Mouse (Mus musculus) retina, postnatal 7 days (tissue): ENCODE results near the gene Alk.
A peak's percentile ranks its signal among the peaks of the same experiment; 100 is the strongest.

Experiments
- DNase-seq: peaks from one replicate; pipeline ENCODE4 v3.0.0-alpha.2; 2012; ENCODE audit warnings: low read depth, low spot score

The Alk gene

DNA sequence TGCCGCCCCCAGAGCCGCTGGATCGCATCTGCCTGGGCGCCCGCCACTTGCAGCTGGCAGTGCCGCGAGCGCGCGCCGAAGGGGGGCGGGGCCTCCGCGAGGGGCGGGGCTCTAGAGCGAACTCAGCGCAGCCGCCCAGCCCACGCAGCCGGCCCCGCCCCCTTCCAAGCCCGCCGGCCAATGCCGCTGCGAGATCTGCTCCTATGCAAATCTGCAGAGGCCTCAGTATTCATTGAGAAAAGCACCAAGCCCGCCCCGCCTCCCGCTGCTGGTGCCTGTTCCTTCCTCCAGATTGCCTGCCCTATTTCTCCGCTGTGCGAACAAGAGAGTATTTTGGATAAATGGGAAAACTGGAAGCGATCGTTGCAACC lies at the start of gene Alk:
Gene Alk (minus strand): TSS at position 18 of the 371 bp plus-strand sequence.
- peak; percentile 89 for DNase-seq

DNA sequence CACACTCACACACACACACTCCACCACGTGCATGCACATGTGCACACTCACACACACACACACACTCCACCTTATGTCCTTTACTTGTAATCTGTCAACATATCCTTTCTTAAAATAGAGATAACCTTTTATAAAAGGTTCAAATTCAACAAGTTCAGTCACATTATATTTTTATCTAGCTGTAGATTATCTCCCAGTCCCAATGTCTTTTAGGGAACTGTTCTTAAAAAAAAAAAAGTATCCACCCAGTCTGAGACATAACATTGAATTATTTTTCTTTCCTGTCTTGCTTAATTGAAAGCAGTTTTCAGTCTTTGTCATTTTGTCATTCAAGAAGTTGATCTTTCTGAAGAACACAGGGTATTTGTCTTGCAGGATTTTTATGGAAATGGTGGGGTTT lies 48.4 kb upstream of the Alk start:
- DNase-seq, result no peak

DNA sequence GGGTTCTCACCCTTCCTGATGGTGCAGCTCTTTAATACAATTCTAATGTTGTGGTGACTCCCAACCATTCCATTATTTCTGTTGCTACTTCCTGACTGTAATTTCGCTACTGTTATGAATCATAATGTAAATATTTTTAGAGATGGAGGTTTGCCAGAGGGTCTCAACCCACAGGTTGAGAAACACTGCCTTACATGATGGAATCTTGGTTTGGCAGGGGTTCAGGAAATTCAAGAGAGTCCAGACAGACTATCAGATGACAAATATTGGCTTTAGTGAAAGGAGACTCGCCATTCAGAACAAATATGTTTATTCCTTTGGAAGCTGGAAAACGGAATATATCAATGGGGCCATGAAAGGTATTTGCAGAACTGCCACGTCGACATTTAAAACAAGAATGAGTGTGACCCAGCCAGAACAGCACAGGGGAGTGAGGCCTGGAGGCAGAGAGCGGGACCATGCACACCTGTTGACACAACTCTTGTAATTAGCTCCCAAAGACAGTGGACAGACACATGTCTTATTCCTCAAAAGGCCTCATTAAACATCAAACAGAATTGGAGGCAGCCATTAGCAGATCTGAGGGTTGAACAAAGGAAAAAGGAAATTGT lies 44.3 kb upstream of the Alk start:
- no peak for DNase-seq

DNA sequence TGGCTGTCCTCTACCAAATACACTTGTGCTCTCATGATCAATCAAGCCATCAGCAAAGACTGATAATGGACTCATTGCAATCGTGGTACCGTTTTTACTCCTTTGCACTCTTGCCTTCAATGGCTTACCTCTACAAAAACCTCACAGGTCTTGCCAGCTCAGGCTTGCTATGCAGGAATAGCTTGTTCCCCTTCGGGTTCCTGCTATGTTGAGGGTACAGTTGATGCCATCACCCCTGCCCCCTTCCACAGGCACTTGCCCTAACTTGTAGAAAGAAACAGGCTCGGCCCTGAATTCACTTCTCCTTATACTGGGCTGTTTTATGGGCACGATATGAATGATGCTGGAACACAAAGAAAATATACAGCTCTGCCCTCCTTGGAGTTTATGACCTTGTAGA lies 41.7 kb upstream of the Alk start:
- DNase-seq, result no peak

DNA sequence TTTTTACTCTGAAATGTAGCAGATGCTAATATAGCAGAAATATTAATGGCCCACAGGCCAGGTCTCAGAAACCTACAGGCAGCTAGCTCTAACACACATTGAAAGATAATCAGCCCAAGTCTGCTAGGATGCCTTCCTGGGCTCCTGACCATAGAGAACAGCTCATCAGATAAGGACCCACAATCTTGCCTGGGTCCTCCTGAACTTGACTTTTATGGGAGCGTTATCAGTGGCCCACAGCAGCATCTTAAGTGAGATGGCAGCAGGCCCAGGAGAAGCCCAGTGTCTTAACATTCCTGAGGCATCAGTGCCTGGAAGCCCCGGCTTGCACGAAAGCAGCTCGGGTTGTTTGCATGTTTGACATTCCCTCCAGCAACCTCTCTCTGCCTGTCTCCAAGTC lies 35.7 kb upstream of the Alk start:
- DNase-seq, result no peak

DNA sequence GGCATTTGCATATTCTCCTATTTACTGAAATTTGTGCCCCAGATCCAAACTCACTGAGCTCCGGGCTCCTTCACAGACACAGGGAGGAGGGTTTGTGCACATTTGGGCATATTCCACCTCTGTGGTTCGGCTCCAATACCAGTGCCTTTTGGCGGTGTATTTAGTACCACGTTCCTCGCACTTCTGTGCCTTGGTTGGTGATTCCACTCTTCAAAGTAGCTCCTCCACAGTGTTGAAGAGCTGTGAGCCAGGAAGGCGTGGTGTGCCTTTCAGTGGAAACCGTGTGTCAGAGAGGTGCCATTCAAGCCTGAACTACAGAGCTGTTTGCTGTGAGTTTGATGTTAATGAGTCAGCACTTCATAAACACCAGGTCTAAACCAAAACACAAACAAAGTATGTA lies 35.0 kb upstream of the Alk start:
- DNase-seq, result no peak

DNA sequence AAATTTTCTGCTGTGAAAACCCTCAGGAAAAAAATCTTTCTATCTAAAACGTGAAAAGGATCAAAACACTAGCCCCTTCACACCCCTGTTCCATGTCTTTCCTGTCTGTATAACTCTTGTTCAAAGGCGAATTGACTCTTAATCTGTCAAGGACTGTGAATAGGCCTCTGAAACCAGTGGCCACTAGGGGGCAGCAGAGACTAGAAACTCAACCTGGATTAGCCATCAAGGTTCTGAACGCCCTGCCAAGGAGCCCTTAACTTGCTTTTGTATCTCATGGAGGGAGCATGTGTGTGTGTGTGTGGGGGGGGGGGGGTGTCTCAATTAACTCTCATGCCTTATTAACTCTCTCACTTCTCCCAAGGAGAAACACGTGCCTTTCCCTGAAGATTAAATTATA lies 1.8 kb upstream of the Alk start:
- peak; percentile 80 for DNase-seq

DNA sequence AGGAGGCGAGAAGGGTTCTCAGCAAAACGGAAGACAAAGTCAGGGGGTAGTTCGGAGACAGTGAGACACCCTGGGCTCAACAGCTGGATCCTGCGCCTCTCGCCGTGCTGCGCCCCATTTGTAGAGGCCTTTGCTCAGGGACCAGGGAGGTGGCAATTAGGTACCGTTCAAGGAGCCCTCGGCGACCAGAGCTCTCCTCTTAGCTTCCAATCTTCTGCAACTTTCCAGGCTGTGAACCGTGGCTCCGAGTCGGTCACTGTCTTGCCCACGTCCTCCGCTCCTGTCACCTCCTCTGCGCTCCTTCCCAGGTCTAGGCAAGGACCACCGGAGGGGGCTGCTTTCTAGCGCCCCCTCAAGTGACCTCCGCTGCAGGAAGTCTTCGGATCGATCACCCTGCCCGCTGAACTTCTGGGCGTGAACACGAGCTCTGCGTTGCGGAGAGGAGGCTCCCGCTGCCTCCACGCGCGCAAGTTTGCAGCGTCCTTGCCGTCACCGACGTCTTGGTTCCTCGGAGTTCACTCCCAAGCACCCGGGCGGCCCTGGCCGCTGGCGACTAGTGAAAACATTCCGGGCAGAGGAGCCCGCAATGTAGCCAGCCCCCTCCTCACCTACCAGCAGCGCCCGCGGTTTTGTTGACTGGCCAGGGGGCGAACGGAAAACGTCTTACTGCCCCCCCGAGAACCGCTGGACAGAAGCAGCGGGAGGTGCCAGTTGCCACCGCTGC lies 379 bp downstream of the Alk start:
- DNase-seq, result no peak

DNA sequence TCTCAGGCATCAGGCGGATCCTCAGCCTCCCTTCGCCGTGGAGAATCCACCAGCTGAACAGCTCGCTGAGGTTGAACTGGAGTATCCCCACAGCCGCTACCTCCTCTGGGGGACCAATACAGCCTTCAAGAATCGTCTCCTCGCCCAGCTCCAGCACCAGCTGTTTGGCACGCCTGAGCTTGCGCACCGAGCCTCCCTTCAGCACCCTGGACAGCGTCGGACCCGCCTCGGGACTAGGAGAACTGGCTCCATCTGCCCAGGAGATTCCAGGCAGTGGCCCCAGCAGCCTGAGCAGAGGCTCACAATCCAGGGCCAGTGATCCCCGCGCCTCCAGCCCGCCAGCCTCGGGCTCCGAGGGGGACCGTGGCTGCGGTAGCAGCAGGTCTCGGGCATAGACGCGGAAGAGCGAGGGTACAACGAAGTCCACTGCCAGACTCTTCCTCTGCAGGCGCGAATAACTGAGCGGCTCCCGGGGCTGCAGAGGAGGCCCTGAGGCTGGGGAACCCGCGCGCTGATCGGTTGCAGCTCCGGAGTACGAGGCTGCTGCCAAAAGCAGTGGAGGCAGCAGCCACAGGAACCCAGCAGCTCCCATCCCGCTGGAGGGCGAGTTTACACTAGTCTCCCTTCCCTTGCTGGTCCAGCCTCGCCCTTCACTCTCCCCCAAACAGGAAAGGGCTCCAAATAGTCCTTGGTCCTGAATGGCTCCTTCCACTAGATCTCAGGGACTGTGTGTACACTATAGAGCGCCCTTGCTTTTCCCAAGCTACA lies 1.1 kb downstream of the Alk start:
- peak; percentile 34 for DNase-seq

DNA sequence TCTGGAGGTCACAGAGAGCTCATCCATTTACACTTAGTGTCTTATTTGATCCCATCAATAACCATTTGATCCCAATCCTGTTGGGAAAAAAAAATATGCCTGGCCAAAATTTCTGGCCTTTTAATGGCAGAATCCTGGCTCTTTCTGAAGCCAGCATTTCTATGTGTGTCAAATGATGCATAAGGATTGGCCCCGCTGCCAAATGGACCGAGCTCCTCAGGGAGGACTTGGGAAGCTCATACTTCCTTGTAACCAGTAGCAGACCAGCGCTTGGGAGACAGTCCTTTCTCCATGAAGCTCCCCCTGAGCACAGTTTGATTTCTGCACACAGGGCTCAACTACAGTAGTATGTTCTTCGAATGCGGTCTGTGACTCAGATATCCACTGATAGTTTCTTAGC lies 3.6 kb downstream of the Alk start:
- DNase-seq, result no peak

DNA sequence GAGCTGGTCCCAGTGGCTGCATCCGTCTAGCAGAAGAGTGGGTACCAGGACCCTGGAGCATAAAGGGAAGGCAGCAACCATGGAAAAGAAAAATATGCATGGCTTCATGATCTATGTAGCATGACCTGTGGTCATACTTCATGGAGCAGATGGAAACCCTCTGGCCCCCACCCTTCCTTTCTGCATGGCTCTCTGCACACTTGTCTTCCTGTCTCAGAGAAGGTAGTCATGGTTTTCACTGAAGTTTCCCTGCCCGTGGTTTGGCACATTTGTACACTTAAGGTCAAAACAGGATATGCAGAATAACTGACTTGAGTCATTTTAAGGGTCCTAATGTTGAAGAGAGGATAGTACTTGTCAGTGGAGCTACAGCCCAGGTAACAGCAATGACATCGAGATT lies 16.8 kb downstream of the Alk start:
- no peak for DNase-seq

DNA sequence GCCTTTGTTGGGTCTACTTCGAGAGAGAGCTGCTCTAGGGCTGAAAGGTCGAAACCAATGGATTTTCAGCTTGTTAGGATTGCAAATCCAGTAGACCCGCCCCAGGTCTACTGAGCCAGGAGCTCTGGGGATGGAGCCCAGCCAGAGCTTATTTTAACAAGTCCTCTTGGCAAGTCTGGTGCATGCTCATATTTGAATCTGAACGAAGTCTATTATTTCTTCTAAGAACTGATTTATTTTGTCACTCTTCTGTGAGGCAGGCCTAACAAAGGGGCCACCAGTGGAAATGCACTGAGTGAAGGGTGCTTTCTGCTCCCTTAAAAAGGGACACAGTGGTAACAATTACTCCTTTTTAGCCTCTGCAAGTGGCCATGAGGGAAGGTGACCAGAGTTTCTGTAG lies 24.3 kb downstream of the Alk start:
- DNase-seq, result no peak

DNA sequence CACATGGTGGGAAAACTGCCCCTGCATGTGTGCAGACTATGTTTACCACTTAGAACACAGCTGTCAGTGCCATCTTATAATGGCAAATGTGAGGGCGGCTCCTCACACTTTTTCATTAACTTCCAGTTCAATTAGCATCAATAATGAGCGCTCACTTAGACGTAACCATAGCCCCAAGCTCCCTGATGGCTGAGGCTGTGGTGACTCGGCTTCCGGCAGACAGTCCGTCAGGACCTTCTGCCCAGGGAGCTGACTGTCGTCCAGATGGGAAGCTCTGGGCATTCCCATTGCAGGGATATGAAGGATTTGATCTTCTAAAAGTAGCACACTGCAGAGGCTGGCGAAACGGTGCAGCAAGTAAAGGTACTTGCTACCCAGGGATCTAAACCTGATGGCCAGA lies 25.1 kb downstream of the Alk start:
- DNase-seq, result no peak

DNA sequence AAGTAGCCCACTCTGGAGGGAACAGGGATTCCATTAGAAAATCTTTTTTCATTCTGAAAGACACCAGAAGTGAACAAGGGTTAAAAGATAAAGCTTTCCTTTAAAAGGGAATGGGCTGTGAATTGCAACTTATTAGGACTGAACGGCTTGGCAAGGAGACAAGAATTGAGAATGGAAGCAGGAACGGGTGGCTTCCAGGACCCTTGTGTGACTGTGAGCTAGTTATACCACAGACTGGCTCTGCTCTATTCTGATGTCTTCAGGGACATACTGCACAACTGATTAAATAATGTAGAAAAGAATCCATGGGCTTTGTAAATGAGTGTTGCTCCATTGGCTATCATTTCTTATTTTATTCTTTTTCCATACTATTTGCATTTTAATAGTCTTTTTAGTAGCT lies 33.0 kb downstream of the Alk start:
- no peak for DNase-seq

DNA sequence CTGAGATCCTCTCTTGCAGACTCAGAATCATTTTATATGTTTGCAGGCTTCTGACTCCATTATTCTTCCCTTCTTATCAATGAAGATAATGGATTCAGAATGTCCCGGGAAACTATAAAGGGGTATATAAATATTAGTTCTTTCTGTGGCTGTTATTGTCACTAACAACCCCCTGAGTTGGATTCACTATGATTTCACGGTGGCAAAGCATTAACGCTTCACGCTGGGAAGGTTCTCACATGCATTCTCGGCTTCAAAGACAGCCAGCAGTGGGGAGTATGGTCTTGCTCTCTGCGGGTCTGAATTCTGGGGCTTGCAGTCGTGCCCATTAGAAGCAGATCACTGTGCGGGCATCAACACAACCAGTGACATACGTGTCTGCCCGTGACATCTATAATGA lies 34.9 kb downstream of the Alk start:
- DNase-seq, result no peak

DNA sequence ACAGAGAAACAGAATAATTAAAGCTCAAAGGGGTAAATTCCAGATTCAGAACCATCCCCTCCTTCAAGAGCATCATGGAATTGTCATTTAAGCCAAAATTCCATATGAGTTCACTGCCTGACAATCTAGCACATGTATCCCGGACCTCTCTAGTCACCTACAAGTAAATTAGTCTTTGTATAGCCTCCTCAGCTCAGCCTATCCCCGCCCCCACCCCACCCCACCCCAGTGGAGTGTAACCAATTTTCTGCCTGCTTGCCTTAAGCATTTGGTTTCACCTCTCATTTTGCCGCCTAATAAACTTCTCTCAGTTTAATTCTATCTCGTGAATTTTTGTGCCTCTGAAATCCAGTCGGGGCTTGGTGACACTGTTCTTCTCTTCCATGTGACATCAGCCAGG lies 41.0 kb downstream of the Alk start:
- no peak for DNase-seq

DNA sequence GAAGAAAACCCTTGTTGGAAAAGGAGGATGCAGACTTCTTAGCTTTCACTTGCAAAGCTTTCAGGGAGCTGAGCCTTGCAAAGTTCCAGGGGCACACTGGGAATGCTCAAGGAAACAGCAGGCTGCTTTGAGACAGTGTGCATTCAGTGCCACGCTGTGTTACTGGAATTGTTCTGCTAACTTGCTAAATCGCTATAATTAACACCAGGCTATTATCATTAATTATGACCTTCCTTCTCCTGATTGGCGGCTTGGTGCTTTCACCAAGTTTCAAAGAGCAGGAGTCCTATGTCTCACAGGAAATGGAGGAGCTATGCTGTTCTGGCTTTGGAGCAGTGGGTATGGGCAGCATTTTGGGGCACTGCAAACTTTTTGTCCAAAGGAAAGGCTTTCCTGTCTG lies 43.0 kb downstream of the Alk start:
- no peak for DNase-seq

DNA sequence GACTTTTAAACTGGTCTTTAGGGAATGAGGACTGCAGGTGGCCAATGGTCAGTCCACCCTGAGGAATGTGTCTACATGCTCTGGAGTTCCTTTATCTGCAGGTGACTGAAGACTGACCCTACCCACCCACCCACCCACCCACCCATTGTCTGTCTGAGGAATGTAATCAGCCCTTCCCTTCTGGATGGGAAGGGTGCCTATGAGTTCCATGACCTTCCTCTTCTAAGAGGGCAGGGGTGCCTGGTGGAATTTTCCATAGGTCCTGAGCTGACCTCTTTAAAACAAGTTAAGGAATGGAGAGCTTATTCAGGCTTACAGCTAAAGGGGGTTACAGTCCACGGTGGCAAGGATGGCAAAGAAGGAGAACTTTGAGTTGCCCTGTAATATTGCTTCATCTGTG lies 43.7 kb downstream of the Alk start:
- no peak for DNase-seq

DNA sequence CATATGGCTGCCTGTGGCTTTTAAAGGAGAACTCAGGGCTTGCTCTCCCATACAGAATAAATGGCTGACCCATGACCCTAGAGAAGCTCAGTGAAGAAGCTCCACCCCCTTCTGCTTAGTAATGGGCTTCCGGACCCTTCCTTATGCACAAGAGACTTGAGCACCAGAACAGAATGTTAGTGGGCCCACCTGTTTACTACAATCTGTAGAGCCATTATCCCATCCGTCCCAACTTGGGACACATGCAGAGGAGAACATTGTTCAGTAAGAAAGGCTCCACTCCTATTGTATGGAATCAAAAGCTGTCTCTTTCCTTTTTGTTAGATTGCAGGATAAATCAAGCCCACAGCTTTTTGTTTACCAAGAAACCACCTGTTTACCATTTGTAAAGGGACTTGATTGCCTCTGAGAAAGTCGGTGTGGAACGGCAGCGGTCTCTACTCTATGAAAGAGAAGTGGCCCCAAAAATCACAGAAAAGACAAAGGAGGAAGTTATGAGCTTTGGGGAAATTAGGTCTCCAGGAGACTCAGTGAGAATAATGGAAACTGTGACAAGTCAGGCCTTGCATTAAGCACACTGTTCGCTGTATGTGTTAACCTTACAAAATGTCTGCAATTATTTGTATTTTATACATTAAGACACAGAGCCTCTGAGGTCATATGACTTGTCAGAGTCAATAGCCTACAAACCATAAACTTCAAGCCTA lies 47.2 kb downstream of the Alk start:
- DNase-seq, result no peak

DNA sequence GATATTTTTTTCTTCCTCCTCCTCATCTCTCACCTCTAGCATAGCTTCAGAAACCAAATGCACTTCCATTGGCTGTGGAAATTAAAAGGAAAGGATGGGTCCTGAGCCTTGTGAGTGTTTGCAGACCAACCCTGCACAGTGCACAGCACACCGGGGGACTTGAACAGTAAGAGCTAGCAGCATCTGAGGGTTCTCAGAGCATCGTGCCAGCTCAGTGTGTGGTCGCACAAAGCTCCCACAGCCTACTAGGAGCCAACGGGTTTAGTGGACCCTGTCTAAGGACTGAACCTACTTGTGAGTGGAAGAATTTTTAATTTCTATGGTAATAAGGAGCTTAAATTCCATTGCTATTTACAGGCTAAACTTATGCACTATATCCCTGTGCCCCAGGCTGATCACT lies 58.2 kb downstream of the Alk start:
- DNase-seq, result no peak

DNA sequence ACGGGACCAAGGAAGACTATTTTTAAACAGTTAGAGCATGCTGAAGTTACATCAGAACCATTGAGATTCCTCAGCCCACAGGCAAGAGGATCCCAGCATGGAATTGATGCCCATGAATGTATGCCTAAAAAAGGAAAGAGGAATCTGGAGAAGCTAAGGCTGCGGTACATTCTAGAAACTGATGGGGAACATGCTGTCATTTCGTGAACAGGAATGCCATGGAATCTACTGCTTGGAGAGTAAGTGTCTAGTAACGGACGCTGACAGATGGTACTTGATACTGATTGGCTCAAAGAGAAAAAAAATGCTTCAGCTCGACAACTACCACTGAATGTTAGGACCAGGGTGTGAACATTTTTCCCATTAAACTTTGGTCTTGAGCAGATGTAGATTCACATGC lies 69.1 kb downstream of the Alk start:
- no peak for DNase-seq

DNA sequence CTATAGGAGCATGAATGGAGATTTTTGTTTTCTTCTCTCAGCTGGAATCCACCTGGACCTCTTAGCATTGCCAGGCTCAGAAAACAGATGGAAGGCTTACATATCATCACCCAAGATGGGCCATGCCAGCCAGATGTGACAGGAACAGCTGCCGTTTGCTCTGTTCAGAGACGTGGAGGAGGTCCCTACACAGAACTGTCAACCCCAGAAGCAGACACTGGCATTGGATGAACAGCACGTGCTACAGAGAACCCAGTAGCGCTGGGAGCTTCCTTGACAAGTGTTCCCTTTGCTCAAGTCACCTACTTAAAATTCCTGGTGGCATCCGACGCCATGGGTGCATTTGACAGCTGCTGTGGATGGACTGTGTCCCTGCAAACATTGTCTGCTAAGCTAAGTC lies 72.2 kb downstream of the Alk start:
- no peak for DNase-seq

DNA sequence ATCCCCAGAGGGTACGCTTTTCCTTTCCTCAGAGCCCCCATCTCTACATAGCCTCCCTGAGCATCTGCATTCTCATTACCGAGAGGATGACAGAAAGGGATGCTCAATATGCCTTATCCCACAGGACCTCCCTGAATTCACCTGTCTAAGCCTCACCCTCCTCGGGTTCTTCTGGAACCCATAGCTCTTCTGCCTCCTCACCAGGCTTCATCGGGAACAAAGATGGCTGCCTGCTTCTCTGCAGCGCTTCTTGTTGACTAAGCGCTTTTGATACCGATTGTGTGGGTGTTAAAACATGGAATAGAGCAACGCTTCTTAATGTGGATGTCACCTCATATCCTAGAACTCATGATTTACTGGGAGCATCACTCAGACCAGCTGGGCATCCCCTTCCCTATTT lies 75.9 kb downstream of the Alk start:
- DNase-seq, result no peak
